Mouse (Mus musculus) G1E (cell line): ENCODE measurements at regions not wholly inside any gene's neighbourhood (a gene's known extent, or its start where the extent isn't known, plus 50 kb on each side); places are given as distances from the start of the nearest gene placed in this dataset.

ENCODE experiments used
- CTCF ChIP-seq: IDR thresholded peaks from 2 replicates; pipeline ENCODE4 v1.5.1; 2012; ENCODE audit warnings: low read depth, low read length, inconsistent platforms, mixed read lengths
- GATA1 ChIP-seq: IDR thresholded peaks from 2 replicates; pipeline ENCODE4 v1.6.1; 2012; ENCODE audit warnings: borderline replicate concordance, low read length, inconsistent platforms, mixed read lengths
- POLR2AphosphoS5 ChIP-seq: IDR thresholded peaks from 2 replicates; pipeline ENCODE4 v1.6.1; 2012; ENCODE audit warnings: low read depth, low read length, inconsistent platforms; ENCODE audit not compliant: insufficient replicate concordance

GRCm38 (mm10) chr1:57204331-57204730 is 173.1 kb upstream of the 1700066M21Rik start:
- TF ChIP-seq POLR2AphosphoS5 (no peak), CTCF (no peak), GATA1 (no peak)
